Mouse (Mus musculus): ENCODE measurements around the gene 4933436I01Rik. TPM values are rescaled to one million over a fixed set of nuclear protein-coding genes. Genes with fewer than 3 reads are reported as not detected.

4933436I01Rik gene
- polyA plus RNA-seq (2015; fragmentation: Nextera tagmentation; extraction: Ambion mirVana): not detected in 2 replicates

DNA sequence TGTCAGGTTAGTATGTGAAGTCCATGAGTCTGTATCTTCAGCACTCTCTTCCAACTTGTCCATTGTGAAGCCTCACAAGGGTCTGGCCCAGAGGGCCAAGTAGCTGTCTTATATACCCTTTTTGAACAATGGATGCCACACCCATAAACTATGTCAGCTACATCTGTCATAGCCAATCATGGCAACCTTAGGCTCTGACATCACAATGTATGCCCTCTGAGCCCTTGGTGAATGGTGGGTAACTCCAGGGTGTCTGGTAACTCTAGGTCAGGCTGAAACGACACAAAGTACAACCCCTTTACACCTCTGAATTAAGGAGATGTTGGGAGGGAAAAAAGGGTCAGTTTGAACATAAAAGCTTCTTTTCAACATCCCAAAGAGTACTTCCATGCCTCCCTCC is at the start of gene 4933436I01Rik:
TSS of gene 4933436I01Rik (minus strand) at position 101 of the 400 bp plus-strand sequence.
- no peak for ATAC-seq (ENCODE audit: insufficient read depth)
- Histone ChIP-seq H3K9ac (no peak within 1 kb of the TSS), H3K4me3 (replicated peaks) (no peak within 1 kb of the TSS), H3K36me3 (replicated peaks) (no peaks in the 10 kb centered on the region), H3K4me1 (replicated peaks) (no peaks in the 10 kb centered on the region), H3K4me2 (no peak within 1 kb of the TSS), H3K27me3 (no peaks in the 10 kb centered on the region), H3K27ac (replicated peaks) (no peak within 1 kb of the TSS), H3K9me3 (replicated peaks) (no peaks in the 10 kb centered on the region)
- WGBS (ENCODE audit: insufficient replicate concordance): 26% methylated on average over 1 of the region's 1 CpGs

DNA sequence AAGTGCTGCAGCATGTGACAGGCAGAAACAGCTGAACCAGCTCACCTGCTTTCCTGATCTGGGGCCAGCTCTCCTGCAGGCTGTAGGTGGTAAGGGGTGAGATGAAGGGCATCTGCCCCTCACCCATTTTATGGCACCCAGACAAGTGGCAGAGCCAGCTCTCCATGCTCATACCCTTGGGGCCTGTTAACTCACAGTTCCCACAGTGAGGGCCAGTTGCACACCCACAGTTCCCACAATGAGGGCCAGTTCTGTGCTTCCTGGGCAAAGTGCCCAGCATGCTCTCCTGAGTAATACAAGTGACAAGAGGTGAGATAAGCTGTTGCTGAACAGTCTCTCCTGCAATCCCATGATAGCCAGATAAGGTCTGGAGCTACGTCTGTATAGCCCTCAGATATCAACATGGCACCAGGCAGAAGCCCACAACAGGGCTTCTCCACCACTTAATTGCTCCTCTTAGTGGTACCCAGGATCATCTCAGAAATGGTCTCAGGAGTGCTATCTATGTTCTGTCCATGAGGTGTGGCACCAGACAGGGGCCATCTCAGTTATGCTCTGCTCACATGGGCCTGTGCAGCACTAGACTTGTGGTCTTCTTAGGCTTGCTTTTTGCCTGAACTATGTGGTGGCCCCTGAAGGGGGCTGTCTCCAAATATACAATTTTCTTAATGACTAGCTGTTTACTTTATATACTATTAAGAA is 3.7 kb upstream of the 4933436I01Rik start:
- H3K36me3 ChIP-seq (replicated peaks): no peaks in the 10 kb centered on the region
- H3K27me3 ChIP-seq: no peaks in the 10 kb centered on the region
- H3K27ac ChIP-seq (replicated peaks): no peak overlapping the region
- H3K9me3 ChIP-seq (replicated peaks): no peaks in the 10 kb centered on the region
- no peak overlapping the region for H3K4me2 ChIP-seq
- no peak overlapping the region for H3K4me3 ChIP-seq (replicated peaks)
- H3K9ac ChIP-seq: no peak overlapping the region
- no peaks in the 10 kb centered on the region for H3K4me1 ChIP-seq (replicated peaks)
- no peak for ATAC-seq (ENCODE audit: insufficient read depth)
- 32% methylated on average over 1 of the region's 1 CpGs for WGBS (ENCODE audit: insufficient replicate concordance)

DNA sequence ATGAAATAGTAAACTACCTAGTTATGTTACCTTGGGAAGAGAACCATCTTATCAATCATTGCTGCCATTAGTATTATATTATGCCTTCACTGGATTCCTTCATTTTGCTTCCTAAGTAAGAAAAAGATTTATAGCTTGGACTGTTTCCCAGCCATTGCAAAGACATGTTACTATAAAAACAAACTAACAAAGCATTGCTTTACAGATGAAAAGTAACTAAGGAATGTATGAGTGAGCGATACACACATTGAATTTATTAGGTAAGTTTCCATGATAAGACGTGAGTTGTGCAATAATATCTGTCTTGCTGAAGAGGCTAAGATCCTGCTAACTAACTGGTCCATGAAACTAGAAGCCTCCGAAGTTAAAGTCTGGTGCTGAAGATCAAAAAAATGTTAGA is 37.8 kb downstream of the 4933436I01Rik start:
- no peak overlapping the region for H3K4me2 ChIP-seq
- no peaks in the 10 kb centered on the region for H3K4me1 ChIP-seq (replicated peaks)
- no peak overlapping the region for H3K9ac ChIP-seq
- no peaks in the 10 kb centered on the region for H3K9me3 ChIP-seq (replicated peaks)
- no peaks in the 10 kb centered on the region for H3K36me3 ChIP-seq (replicated peaks)
- H3K27ac ChIP-seq (replicated peaks): no peak overlapping the region
- no peak overlapping the region for H3K4me3 ChIP-seq (replicated peaks)
- no peak for ATAC-seq (ENCODE audit: insufficient read depth)
- no peaks in the 10 kb centered on the region for H3K27me3 ChIP-seq
- WGBS (ENCODE audit: insufficient replicate concordance): 59% methylated on average over 3 of the region's 3 CpGs

Other genes with a start within 250 kb of the 4933436I01Rik start
- gene Gm1140, start 227.9 kb downstream of the 4933436I01Rik start, polyA plus RNA-seq (2015; fragmentation: Nextera tagmentation; extraction: Ambion mirVana): not detected in 2 replicates
- gene Gm14692, start 225.8 kb downstream of the 4933436I01Rik start, polyA plus RNA-seq (2015; fragmentation: Nextera tagmentation; extraction: Ambion mirVana): not detected in 2 replicates